Mouse (Mus musculus) heart, postnatal 0 days (tissue): ENCODE results near the gene 1700012B07Rik. TPM values are rescaled to one million over a fixed set of nuclear protein-coding genes. Genes with fewer than 3 reads are reported as not detected.
A peak's percentile ranks its signal among the peaks of the same experiment; 100 is the strongest.

Experiments
- ATAC-seq: fragments of 200-750 bp; cut with Nextera tagmentation; 2 replicates; pipeline ENCODE4 v1.8.0; 2017; ENCODE audit warnings: low read depth, moderate number of reproducible peaks, moderate library complexity; ENCODE audit not compliant: insufficient read depth
- DNase-seq: peaks from one replicate; pipeline ENCODE4 v3.0.0-alpha.2; 2016; ENCODE audit warnings: low spot score
- H3K27ac ChIP-seq: fragments of 300-500 bp; sonication (generic); 2 replicates; pipeline ENCODE4 v1.5.1; 2014; ENCODE audit warnings: low read depth, mild to moderate bottlenecking
- H3K27me3 ChIP-seq: fragments of 300-500 bp; sonication (generic); 2 replicates; pipeline ENCODE4 v1.6.1; 2014; ENCODE audit warnings: low read length, mixed read lengths; ENCODE audit not compliant: control insufficient read depth, insufficient read depth
- H3K36me3 ChIP-seq: fragments of 300-500 bp; sonication (generic); replicated peaks from 2 replicates; pipeline ENCODE4 v1.6.1; 2014; ENCODE audit warnings: low read length, mixed read lengths; ENCODE audit not compliant: control insufficient read depth, insufficient read depth
- H3K4me1 ChIP-seq: fragments of 300-500 bp; sonication (generic); 2 replicates; pipeline ENCODE4 v1.6.1; 2014; ENCODE audit warnings: antibody characterized with exemption; ENCODE audit not compliant: control insufficient read depth, insufficient read depth
- H3K4me2 ChIP-seq: fragments of 300-500 bp; sonication (generic); 2 replicates; pipeline ENCODE4 v1.6.1; 2014; ENCODE audit warnings: low read depth, mild to moderate bottlenecking, low read length, moderate library complexity
- H3K4me3 ChIP-seq: fragments of 300-500 bp; sonication (generic); 2 replicates; pipeline ENCODE4 v1.5.1; 2014; ENCODE audit warnings: low read depth, low read length
- H3K9ac ChIP-seq: fragments of 300-500 bp; sonication (generic); replicated peaks from 2 replicates; pipeline ENCODE4 v1.6.1; 2014; ENCODE audit warnings: low read depth, low read length, mixed read lengths
- H3K9me3 ChIP-seq: fragments of 300-500 bp; sonication (generic); replicated peaks from 2 replicates; pipeline ENCODE4 v1.6.1; 2016; ENCODE audit warnings: low read length; ENCODE audit not compliant: control insufficient read depth
- CTCF ChIP-seq: IDR thresholded peaks from 2 replicates; pipeline ENCODE4 v1.5.1; 2016; ENCODE audit warnings: antibody characterized with exemption, control low read depth, low read depth
- EP300 ChIP-seq: IDR thresholded peaks from 2 replicates; pipeline ENCODE4 v1.6.1; 2016; ENCODE audit warnings: antibody characterized with exemption, low read depth
- WGBS: fragments of 180-500 bp; shearing (Covaris S2); extraction: QIAGEN DNeasy Blood & Tissue Kit; methylation state at CpG from one replicate; pipeline ENCODE4 v1.1.7; 2014; 5-methylcytosine and 5-hydroxymethylcytosine counted together
- polyA plus RNA-seq: library from polyadenylated mRNA; unstranded; fragments of >200 nt; fragmentation: Nextera tagmentation; extraction: Ambion mirVana; gene quantifications from 2 replicates; pipeline ENCODE4 v1.2.1, GENCODE M21; 2015
- total RNA-seq: library from RNA; depleted of rRNA; stranded (reverse); fragments of >200 nt; gene quantifications from 2 replicates; pipeline ENCODE4 v1.2.3, GENCODE M21; 2014; ENCODE audit warnings: low replicate concordance

The 1700012B07Rik gene
- total and polyA plus RNA-seq, 2 experiments from 2014 or later = not detected

DNA sequence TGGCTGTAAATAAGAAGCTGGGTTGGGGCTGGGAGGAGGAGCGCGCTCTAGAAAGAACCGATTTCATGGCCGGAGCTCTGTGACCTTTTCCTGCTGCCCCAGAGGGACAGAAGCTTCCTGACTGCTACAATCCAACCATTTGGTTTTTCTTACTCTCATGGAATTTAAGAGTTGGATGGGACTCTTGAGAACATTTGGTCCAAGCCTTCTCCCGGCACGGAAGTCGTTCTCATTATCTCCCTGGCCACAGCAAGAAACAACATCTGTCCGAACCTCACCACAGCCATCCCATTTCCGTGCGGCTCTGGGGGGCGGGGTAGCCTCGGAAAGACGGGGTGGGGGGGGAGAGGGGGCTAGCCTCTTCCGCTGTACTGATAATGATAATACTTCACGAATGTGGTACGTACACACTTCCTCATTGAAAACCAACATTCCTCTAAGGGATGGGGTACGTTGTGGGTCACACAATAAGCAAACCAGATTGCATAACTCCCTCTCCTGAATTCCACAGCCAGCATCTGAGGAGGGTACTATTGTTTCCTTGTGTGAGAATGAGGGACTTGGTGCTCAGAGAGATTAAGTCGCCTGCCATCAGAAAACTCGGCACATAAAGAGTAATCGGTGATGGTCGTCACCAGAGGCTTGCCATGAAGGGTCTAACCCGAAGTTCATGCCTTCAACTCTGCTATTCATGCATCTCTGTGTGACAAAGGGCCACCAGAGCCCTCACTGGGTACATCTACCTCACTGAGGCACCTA is 46.2 kb upstream of the 1700012B07Rik start:
- ATAC-seq = peak; percentile 61
- H3K4me2 ChIP-seq = no peak overlapping the region; the same call in 1 of the 2 replicates

DNA sequence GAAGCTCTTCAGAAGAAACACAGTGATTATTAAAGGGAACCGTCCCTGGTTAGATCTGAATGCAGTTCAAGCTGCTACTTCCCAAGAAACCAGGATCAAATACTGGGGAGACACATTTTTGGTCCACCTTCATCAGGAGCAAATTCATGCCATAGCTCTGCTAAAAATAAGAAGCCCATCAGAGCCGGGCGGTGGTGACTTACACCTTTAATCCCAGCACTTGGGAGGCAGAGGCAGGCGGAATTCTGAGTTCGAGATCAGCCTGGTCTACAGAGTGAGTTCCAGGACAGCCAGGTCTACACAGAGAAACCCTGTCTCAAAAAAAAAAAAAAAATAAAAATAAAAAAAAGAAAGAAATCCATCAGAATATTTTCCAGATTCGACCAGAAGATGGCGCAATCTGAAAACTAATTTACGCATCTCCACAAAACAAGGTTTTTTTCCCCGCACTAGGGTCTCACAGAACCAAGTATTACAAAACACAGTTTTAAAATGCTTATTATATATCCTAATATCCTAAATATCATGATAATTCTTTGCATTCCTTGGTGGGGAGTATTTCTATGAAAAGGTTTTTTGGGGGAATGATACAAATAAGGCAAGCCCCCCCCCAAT is 45.4 kb upstream of the 1700012B07Rik start:
- DNase-seq (peak; percentile 33), ATAC-seq (no peak)
- H3K36me3 ChIP-seq = no peaks in the 10 kb centered on the region
- H3K4me2 ChIP-seq = no peak overlapping the region; the same call in 1 of the 2 replicates
- H3K4me3 ChIP-seq = no peak overlapping the region
- TF ChIP-seq EP300 (no peak), CTCF (peak; percentile 45)
- H3K9me3 ChIP-seq = no peaks in the 10 kb centered on the region
- WGBS = 42% methylated on average over 9 of the region's 9 CpGs
- H3K4me1 ChIP-seq = no peaks in the 10 kb centered on the region; the same call in 1 of the 2 replicates
- H3K27me3 ChIP-seq = no peaks in the 10 kb centered on the region
- H3K9ac ChIP-seq = no peak overlapping the region
- peak overlapping the region; percentile 74 for H3K27ac ChIP-seq

More for the DNA sequence above, 46.2 kb upstream of the 1700012B07Rik start:
- H3K27ac ChIP-seq = peak overlapping the region; percentile 74
- no peaks in the 10 kb centered on the region for H3K9me3 ChIP-seq
- TF ChIP-seq EP300 (no peak; the same call in 1 of the 2 replicates), CTCF (no peak)
- DNase-seq = peak; percentile 57
- 65% methylated on average over 22 of the region's 22 CpGs for WGBS
- no peaks in the 10 kb centered on the region for H3K36me3 ChIP-seq
- H3K4me3 ChIP-seq = no peak overlapping the region
- H3K27me3 ChIP-seq = no peaks in the 10 kb centered on the region
- H3K9ac ChIP-seq = no peak overlapping the region
- no peaks in the 10 kb centered on the region; the same call in 1 of the 2 replicates for H3K4me1 ChIP-seq

DNA sequence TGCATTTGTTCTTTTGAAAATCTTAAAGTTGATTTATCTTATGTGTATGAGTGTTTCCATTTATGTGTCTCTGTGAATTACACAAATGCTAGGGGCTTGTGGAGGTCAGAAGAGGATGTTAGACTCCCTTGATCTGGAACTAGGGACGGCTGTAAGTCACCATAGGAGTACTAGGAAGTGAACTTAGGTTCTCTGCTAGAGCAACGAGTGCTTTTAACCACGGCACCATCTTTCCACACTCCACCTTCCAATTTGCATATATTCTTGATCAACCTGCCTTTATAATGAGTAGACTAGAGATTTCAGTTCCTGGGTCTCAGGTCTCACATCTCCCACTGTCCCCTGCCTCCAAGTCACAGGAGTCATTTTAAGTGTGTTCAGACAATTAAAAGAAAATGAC is 44.8 kb upstream of the 1700012B07Rik start:
- Histone ChIP-seq H3K27ac (no peak overlapping the region), H3K4me2 (no peak overlapping the region), H3K4me3 (no peak overlapping the region), H3K9me3 (no peaks in the 10 kb centered on the region), H3K27me3 (no peaks in the 10 kb centered on the region), H3K9ac (no peak overlapping the region), H3K4me1 (no peaks in the 10 kb centered on the region; the same call in 1 of the 2 replicates), H3K36me3 (no peaks in the 10 kb centered on the region)
- DNase-seq = no peak
- WGBS = 58% methylated on average over 3 of the region's 3 CpGs
- ATAC-seq = no peak
- TF ChIP-seq EP300 (no peak), CTCF (no peak)

DNA sequence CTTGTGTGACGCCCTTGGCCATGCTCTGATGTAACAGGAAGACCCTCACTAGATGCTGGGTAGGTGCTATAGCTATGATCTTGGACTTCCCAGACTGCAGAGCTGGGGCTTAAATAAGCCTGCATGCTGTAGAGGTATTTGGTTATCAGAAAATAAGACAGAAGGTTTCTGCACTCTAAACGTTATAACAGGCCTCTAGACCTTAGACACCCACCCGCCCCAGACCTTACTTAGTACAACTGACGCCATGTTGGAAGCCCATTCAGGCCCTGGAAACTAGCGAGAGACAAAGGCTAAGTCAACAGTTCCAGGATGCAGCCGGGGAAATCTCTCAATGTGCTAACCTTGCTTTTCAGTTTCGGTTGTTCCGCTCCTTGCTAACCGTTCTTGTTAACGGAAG is 44.2 kb upstream of the 1700012B07Rik start:
- H3K4me1 ChIP-seq = no peaks in the 10 kb centered on the region; the same call in 1 of the 2 replicates
- H3K9ac ChIP-seq = no peak overlapping the region
- 78% methylated on average over 10 of the region's 10 CpGs for WGBS
- no peak for ATAC-seq
- no peak for TF ChIP-seq EP300
- TF ChIP-seq CTCF = no peak
- no peak overlapping the region for H3K4me2 ChIP-seq
- no peaks in the 10 kb centered on the region for H3K36me3 ChIP-seq
- no peak for DNase-seq
- H3K27ac ChIP-seq = no peak overlapping the region
- H3K27me3 ChIP-seq = no peaks in the 10 kb centered on the region
- H3K4me3 ChIP-seq = no peak overlapping the region
- H3K9me3 ChIP-seq = no peaks in the 10 kb centered on the region

DNA sequence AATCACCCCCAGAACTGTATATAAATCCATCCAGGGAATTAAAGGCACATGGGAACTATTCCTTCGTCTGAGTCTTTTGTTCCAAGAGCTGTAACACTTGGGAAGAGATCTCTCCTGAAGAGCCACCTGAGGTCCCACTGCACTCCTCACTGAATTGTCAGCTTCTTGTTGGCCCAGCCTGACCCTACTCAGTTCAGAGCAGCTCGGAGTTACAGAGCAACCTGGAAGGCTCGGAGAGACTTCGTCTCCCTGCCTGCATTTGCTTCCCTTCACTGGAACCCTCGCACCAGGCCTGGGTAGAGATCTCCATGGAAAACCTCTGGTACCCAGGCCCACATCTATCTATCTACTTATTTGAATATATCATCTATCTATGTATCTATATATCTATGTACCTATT is 40.0 kb upstream of the 1700012B07Rik start:
- Histone ChIP-seq H3K4me3 (no peak overlapping the region), H3K9me3 (no peaks in the 10 kb centered on the region), H3K4me1 (no peaks in the 10 kb centered on the region), H3K27ac (no peak overlapping the region), H3K4me2 (no peak overlapping the region), H3K9ac (no peak overlapping the region), H3K27me3 (no peaks in the 10 kb centered on the region), H3K36me3 (no peaks in the 10 kb centered on the region)
- DNase-seq (no peak), ATAC-seq (no peak)
- 83% methylated on average over 5 of the region's 5 CpGs for WGBS
- TF ChIP-seq EP300 = no peak
- no peak for TF ChIP-seq CTCF
